Mouse (Mus musculus) stomach, embryonic 15.5 days (tissue): ENCODE measurements around the gene Trpm8. TPM values are rescaled to one million over a fixed set of nuclear protein-coding genes. Genes with fewer than 3 reads are reported as not detected.

Source experiments
- ATAC-seq: fragments of 200-750 bp; cut with Nextera tagmentation; 2 replicates; pipeline ENCODE4 v1.8.0; 2017; ENCODE audit warnings: low read depth, moderate number of reproducible peaks, moderate TSS enrichment; ENCODE audit not compliant: insufficient read depth, low FRiP score
- H3K27ac ChIP-seq: fragments of 300-500 bp; sonication (generic); 2 replicates; pipeline ENCODE4 v1.5.1; 2015; ENCODE audit warnings: mild to moderate bottlenecking, inconsistent platforms
- H3K27me3 ChIP-seq: fragments of 300-500 bp; sonication (generic); replicated peaks from 2 replicates; pipeline ENCODE4 v1.6.1; 2015; ENCODE audit warnings: inconsistent platforms
- H3K36me3 ChIP-seq: fragments of 300-500 bp; sonication (generic); 2 replicates; pipeline ENCODE4 v1.6.1; 2015; ENCODE audit warnings: inconsistent platforms
- H3K4me1 ChIP-seq: fragments of 300-500 bp; sonication (generic); 2 replicates; pipeline ENCODE4 v1.6.1; 2015; ENCODE audit warnings: inconsistent platforms
- H3K4me2 ChIP-seq: fragments of 300-500 bp; sonication (generic); 2 replicates; pipeline ENCODE4 v1.6.1; 2015; ENCODE audit warnings: mild to moderate bottlenecking, inconsistent platforms
- H3K4me3 ChIP-seq: fragments of 300-500 bp; sonication (generic); replicated peaks from 2 replicates; pipeline ENCODE4 v1.5.1; 2015; ENCODE audit warnings: inconsistent platforms
- H3K9ac ChIP-seq: fragments of 300-500 bp; sonication (generic); 2 replicates; pipeline ENCODE4 v1.6.1; 2015; ENCODE audit warnings: inconsistent platforms
- H3K9me3 ChIP-seq: fragments of 300-500 bp; sonication (generic); 2 replicates; pipeline ENCODE4 v1.6.1; 2016; ENCODE audit warnings: inconsistent platforms
- WGBS: fragments of 180-500 bp; shearing (Covaris S2); methylation state at CpG from one replicate; pipeline ENCODE4 v1.1.7; 2015; 5-methylcytosine and 5-hydroxymethylcytosine counted together
- polyA plus RNA-seq: library from polyadenylated mRNA; unstranded; fragments of >200 nt; fragmentation: Nextera tagmentation; extraction: Ambion mirVana; gene quantifications from 2 replicates; pipeline ENCODE4 v1.2.1, GENCODE M21; 2015

Gene Trpm8
- polyA plus RNA-seq, 1 experiment from 2014 or later, result not detected

DNA sequence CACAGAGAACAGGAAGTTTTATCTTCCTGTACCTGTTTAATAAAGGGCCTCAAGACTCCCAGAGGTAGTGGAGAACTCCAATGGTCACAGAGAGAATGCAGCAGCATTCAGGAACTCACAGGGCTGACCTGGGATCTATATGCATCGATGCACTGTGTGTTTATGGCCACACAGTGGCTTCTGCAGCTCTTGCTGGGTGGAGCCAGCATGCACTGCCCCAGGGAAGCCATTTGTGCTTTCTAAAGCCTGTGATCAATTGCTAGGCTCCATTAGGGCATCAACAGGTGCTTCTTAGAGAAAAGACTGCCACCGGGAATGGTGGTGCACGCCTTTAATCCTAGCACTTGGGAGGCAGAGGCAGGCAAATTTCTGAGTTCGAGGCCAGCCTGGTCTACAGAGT lies 4.6 kb upstream of the Trpm8 start:
- H3K4me1 ChIP-seq, result peaks cover 13% of the 10 kb centered on the region
- no peaks in the 10 kb centered on the region for H3K27me3 ChIP-seq
- no peaks in the 10 kb centered on the region for H3K9me3 ChIP-seq
- 63% methylated on average over 4 of the region's 4 CpGs for WGBS
- no peak overlapping the region for H3K4me3 ChIP-seq
- no peak overlapping the region for H3K27ac ChIP-seq
- H3K9ac ChIP-seq, result no peak overlapping the region
- peaks cover 56% of the 10 kb centered on the region for H3K36me3 ChIP-seq
- H3K4me2 ChIP-seq, result no peak overlapping the region
- no peak for ATAC-seq

DNA sequence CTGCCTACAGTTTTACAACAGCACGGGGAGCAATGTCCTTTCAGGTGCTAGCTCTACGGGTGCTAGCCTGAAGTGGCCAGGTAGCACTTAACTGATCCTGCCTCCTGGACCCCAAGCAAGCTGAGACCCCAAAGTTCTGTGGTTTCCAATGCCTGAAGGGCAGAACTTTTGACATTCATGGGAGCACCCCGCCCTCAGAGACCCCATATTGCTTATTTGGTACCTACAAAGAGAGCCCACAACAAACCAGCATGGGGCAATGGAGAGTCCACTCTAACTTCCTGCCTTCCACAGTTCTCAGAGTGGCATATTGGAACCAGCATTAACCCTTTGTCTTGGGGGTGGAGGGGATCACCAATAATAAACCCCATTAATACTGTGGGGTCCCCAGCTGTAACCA lies 4.1 kb upstream of the Trpm8 start:
- WGBS, result 95% methylated on average over 3 of the region's 3 CpGs
- Histone ChIP-seq H3K4me3 (no peak overlapping the region), H3K9ac (no peak overlapping the region), H3K27me3 (no peaks in the 10 kb centered on the region), H3K9me3 (no peaks in the 10 kb centered on the region), H3K4me1 (peaks cover 13% of the 10 kb centered on the region), H3K36me3 (peaks cover 51% of the 10 kb centered on the region), H3K4me2 (no peak overlapping the region), H3K27ac (no peak overlapping the region)
- no peak for ATAC-seq

- H3K27ac ChIP-seq, result no peak overlapping the region
- H3K27me3 ChIP-seq, result no peaks in the 10 kb centered on the region
- H3K36me3 ChIP-seq, result peaks cover 46% of the 10 kb centered on the region
- WGBS, result 81% methylated on average over 4 of the region's 4 CpGs
- no peak overlapping the region for H3K4me2 ChIP-seq
- ATAC-seq, result no peak
- no peak overlapping the region for H3K9ac ChIP-seq
- no peaks in the 10 kb centered on the region for H3K9me3 ChIP-seq
- H3K4me3 ChIP-seq, result no peak overlapping the region
- peaks cover 13% of the 10 kb centered on the region for H3K4me1 ChIP-seq
Observed at GRCm38 (mm10) chr1:88273832-88274231, 3.6 kb upstream of the Trpm8 start.

DNA sequence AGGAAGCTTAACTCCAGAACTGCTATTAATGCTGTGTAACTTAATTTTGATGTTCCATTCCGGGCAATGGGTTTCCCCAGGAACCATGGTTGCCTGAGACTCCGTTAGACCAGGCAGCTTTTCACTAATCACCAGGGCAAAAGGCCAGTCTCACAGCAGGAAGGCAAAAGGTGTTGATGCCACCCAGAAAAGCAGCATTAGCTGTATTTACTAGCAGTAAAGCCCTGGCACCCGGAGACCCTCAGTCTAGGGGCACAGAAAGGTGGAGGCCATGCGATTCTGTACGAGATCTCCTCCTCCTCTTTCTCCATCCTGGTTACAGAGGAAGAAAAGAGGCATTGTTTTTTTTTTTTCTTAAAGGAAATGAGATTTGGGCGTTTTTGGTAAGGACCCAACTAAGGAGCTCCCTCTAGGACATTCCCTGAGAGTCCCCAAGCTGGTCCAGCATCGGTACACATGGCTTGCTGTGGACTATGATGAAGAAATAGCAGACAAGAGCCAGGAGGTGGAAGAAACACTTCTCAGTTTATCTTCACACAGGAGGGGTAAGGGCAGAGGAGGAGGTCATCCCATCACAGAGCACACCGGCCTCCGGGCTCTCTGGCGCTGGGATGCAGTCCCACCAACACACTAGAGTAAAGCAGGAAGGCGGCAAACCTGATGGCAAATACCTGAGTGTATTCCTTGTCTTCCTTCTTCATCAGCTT lies 2.9 kb upstream of the Trpm8 start:
- no peak overlapping the region for H3K9ac ChIP-seq
- 73% methylated on average over 11 of the region's 11 CpGs for WGBS
- ATAC-seq, result no peak
- H3K4me2 ChIP-seq, result no peak overlapping the region
- H3K9me3 ChIP-seq, result no peaks in the 10 kb centered on the region
- H3K4me1 ChIP-seq, result peaks cover 13% of the 10 kb centered on the region
- H3K27me3 ChIP-seq, result no peaks in the 10 kb centered on the region
- H3K27ac ChIP-seq, result no peak overlapping the region
- peaks cover 39% of the 10 kb centered on the region for H3K36me3 ChIP-seq
- no peak overlapping the region for H3K4me3 ChIP-seq

DNA sequence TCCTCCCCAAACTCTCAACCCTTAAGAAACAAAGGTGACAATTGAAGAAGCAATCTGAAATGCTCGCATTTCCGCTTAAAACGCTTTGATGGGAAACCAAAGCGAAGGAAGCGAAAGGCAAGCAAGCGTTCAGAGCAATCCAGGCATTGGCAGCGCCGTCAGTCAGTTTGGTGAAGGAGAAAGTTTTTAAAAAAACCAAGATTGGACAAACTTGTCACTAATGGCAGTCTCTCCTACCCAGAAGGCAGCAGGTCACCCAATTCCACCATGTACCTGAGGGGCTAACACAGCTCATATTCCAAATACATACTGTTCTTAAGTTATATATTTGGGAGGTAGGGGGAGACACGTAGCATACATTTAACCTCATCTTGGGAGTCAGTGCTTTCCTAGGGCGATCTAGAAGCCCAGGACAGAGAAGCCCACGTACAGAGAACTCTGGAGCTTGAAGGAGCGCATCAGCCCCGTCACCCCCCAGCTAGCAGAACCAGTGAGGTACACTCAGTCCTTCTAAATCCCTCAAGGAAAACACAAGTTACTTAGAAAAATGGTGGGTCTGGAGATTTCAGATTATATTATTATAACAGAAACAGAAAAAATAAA lies 2.3 kb upstream of the Trpm8 start:
- 68% methylated on average over 13 of the region's 13 CpGs for WGBS
- no peak overlapping the region for H3K9ac ChIP-seq
- no peak for ATAC-seq

DNA sequence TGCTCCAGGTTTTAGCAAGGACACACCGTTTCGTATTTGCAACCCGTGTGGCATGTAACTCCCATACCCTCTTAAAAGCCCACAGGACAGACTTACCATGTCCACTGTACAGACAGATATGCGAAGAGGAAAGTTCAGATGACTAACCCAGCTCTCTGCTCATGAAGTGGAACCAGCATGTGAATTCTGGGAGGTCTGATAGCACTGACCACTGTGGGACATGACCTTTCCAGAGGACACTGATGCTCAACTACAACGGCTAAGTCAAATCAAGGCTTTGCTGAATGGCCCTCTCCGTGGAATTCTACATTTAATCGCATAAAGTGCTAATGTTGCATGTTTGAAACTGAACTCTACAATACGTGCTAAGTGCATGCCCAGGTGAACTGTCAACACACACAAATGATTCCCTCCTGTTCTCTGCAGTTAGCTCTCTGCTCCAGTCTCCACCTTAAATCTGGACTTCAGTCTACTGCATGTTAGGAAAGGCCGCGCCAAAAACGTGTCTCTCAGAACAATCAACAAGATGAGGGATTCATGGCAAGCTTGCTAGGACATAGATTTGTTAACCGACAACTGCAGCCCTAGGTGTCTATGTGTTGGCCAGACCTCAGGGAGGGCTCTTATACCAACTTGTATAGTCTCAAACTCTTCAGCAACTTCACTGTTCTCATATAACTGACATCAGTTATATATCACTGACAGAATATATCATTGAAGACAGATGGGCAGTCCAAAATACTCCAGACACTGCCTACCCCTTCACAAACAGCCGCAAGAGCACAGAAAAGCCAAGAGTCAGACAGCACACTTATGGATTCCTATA lies 1.6 kb upstream of the Trpm8 start:
- no peaks in the 10 kb centered on the region for H3K27me3 ChIP-seq
- no peak for ATAC-seq

More for the DNA sequence above, 2.3 kb upstream of the Trpm8 start:
- H3K4me3 ChIP-seq, result no peak overlapping the region
- no peaks in the 10 kb centered on the region for H3K27me3 ChIP-seq
- no peak overlapping the region for H3K27ac ChIP-seq
- H3K4me2 ChIP-seq, result peak overlapping the region; percentile 58; the same call in 1 of the 2 replicates
- H3K4me1 ChIP-seq, result peaks cover 13% of the 10 kb centered on the region
- H3K36me3 ChIP-seq, result peaks cover 34% of the 10 kb centered on the region
- no peaks in the 10 kb centered on the region for H3K9me3 ChIP-seq

GRCm38 (mm10) chr1:88276524-88277097 lies 850 bp upstream of the Trpm8 start:
- peak; percentile 12 for ATAC-seq
- H3K9me3 ChIP-seq, result no peaks in the 10 kb centered on the region
- H3K4me3 ChIP-seq, result peak overlapping the region; percentile 51
- peak overlapping the region; percentile 80 for H3K27ac ChIP-seq
- peak overlapping the region; percentile 58 for H3K4me2 ChIP-seq
- H3K9ac ChIP-seq, result peak overlapping the region; percentile 54
- H3K4me1 ChIP-seq, result peaks cover 13% of the 10 kb centered on the region
- no peaks in the 10 kb centered on the region for H3K27me3 ChIP-seq
- H3K36me3 ChIP-seq, result peaks cover 30% of the 10 kb centered on the region
- 18% methylated on average over 10 of the region's 10 CpGs for WGBS

More for the DNA sequence above, 1.6 kb upstream of the Trpm8 start:
- 60% methylated on average over 13 of the region's 13 CpGs for WGBS
- Histone ChIP-seq H3K36me3 (peaks cover 34% of the 10 kb centered on the region), H3K27ac (no peak overlapping the region), H3K4me1 (peaks cover 13% of the 10 kb centered on the region), H3K4me2 (peak overlapping the region; percentile 58), H3K4me3 (peak overlapping the region; percentile 51), H3K9ac (peak overlapping the region; percentile 54; the same call in 1 of the 2 replicates), H3K9me3 (no peaks in the 10 kb centered on the region)

DNA sequence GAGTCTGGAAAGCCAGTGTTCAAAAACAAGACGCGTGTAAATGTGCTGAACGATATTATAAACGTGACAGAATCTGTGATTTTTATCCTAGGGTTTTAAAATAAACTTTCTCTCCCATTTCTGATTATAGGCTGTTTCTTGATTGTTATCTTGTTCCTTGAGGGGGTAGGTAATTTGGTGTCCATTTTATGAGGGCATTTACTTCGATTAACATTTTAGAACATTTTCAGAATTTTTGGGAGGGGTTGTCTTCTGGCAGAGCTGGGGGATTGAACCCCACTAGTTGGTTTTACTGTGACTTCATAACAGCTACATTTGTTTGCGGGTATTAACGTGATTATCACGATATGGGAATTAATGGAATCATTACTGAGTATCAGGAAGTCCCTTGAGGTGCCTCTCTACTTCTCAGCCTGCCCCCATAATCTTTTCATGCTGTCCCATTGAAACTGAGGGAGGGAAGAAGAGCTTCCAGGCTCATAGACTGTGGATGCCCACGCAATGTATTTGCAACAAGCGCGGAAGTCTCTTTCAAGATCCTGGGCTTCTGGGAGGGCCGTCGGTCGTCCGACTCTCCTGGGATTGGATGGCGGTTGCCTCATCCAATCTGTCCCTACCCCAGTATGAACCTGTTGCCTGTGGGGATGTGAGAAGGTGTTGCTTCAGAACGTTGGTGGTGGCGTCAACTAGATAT lies 504 bp downstream of the Trpm8 start:
- 65% methylated on average over 18 of the region's 18 CpGs for WGBS
- peak overlapping the region; percentile 58 for H3K4me2 ChIP-seq
- no peak for ATAC-seq
- H3K9me3 ChIP-seq, result no peaks in the 10 kb centered on the region
- H3K9ac ChIP-seq, result no peak overlapping the region
- H3K27me3 ChIP-seq, result no peaks in the 10 kb centered on the region
- peaks cover 19% of the 10 kb centered on the region for H3K36me3 ChIP-seq
- no peak overlapping the region for H3K27ac ChIP-seq
- H3K4me1 ChIP-seq, result peaks cover 13% of the 10 kb centered on the region
- peak overlapping the region; percentile 51 for H3K4me3 ChIP-seq

DNA sequence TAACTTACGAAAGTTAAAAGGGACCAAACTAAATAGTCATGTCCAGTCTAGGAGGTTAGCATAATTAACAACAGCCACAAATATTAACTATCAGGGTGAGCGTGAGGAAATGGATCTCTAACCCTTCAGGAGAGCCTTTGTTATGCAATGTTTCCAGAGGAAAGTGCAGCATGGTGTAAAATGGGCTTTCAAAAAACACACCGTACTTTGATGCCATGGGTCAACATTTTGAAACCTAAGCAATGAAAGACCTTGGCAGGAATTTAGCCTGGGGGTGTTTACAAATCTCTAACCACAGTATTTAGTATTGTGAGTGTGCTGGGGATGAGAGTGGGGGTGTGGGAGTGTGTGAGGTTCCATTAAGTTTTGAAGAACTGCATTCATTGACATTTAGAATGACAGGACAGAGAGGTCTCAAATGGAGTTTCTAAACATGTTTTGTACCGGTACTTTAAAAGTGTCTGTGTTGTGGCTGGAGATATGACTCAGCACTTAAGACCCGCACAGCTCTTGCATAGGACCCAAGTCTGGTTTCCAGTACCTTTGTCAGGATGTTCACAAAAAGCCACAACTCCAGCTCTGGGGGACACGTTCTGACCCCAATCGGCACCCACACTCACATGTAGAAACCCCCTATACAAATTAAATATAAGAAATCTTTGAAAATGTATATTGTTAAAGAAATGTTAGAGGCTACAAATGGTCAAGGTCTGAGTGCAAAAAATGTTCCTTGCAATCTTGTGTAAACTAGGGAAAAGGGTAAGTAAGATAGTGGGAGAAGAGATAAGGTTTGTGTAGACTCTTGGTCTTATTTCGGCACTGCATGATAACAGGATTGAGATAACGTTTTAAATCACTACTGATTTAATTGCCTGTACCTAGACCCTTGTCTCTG lies 1.9 kb downstream of the Trpm8 start:
- H3K27me3 ChIP-seq, result no peaks in the 10 kb centered on the region
- H3K4me3 ChIP-seq, result no peak overlapping the region
- H3K4me2 ChIP-seq, result peak overlapping the region; percentile 1; the same call in 1 of the 2 replicates
- no peaks in the 10 kb centered on the region for H3K9me3 ChIP-seq
- ATAC-seq, result peak; percentile 14; the same call in 1 of the 2 replicates
- peaks cover 13% of the 10 kb centered on the region for H3K4me1 ChIP-seq
- no peak overlapping the region for H3K27ac ChIP-seq
- peaks cover 7% of the 10 kb centered on the region for H3K36me3 ChIP-seq
- H3K9ac ChIP-seq, result no peak overlapping the region
- WGBS, result 51% methylated on average over 9 of the region's 9 CpGs

- H3K9ac ChIP-seq, result no peak overlapping the region
- H3K9me3 ChIP-seq, result no peaks in the 10 kb centered on the region
- H3K4me3 ChIP-seq, result no peak overlapping the region
- no peaks in the 10 kb centered on the region for H3K27me3 ChIP-seq
- WGBS, result 62% methylated on average over 15 of the region's 15 CpGs
- no peaks in the 10 kb centered on the region for H3K36me3 ChIP-seq
- peak overlapping the region; percentile 1 for H3K27ac ChIP-seq
- H3K4me1 ChIP-seq, result peaks cover 13% of the 10 kb centered on the region
- no peak; the same call in 1 of the 2 replicates for ATAC-seq
- peak overlapping the region; percentile 1; the same call in 1 of the 2 replicates for H3K4me2 ChIP-seq
Observed at GRCm38 (mm10) chr1:88280006-88280690, 2.7 kb downstream of the Trpm8 start.
